Comparison of ENCODE assay signal across 8 mouse cellular contexts in the genomic region with DNA sequence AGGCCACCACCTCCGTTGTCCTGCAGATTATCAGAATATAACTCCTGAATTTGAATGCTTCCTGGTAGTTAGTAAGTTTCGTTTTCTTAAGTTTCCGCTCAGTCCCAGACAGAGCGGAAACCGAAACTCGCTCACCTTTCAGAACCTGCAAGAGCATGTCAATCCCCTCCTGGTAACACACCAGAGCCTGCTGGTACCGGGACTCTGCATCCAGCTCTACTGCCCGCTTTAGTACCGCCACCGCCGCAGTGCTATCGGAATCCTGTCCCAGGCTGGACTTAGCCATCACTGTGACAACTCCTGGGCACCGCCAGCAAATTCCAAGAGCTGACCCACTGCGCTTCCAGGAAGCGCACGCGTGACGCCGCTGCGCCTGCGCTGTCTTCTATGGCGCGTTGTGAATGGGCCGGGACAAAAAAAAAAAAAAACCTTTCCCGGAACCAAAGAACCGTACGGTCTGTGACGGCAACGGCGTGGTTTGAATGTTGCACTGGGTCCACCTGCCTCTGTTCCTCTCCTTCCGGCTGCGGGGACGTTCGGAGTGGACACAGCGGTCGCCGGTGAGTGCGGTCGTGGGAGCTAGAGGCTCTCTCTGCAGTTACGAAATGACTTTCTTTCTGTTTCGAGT. TPM values are rescaled to one million over a fixed set of nuclear protein-coding genes. Genes with fewer than 3 reads are reported as not detected.
DNase-seq lines count a peak whose midpoint lies in the region; ATAC-seq and TF ChIP-seq lines count a peak whose summit lies in the region.

Mitd1 (minus strand) TSS at position 387 of the 628 bp plus-strand sequence.
Mrpl30 (plus strand) TSS at position 453 of the 628 bp plus-strand sequence.

- H3K9me3 ChIP-seq in erythroblast, embryonic 14.5 days (ENCODE audit: control insufficient read depth, low read length), result no peaks in the 10 kb centered on the region
- no peaks in the 10 kb centered on the region for H3K9me3 ChIP-seq in heart, embryonic 11.5 days (replicated peaks; ENCODE audit: control insufficient read depth, low read length)
- no peaks in the 10 kb centered on the region for H3K9me3 ChIP-seq in kidney, embryonic 16.5 days (ENCODE audit: low read length)

- H3K79me3 ChIP-seq in C2C12 (ENCODE audit: low read depth), result peaks cover 24% of the 10 kb centered on the region

- H3ac ChIP-seq in C2C12 (ENCODE audit: control insufficient read depth, insufficient read length, low read depth), result peak within 1 kb of the TSS; percentile 63
- H3ac ChIP-seq in myocyte (ENCODE audit: control insufficient read depth, insufficient read length), result no peak within 1 kb of the TSS

- H3K79me2 ChIP-seq in C2C12 (ENCODE audit: control insufficient read depth, insufficient read depth) (peaks cover 44% of the 10 kb centered on the region), myocyte (ENCODE audit: control insufficient read depth, insufficient read depth) (peaks cover 26% of the 10 kb centered on the region)
- peaks cover 21% of the 10 kb centered on the region; the same call in 1 of the 2 replicates for H3K79me2 ChIP-seq in liver, adult 2 months (ENCODE audit: control insufficient read depth, insufficient read depth, low read length)

- under 1% methylated on average over 41 of the region's 41 CpGs for WGBS in heart, embryonic 11.5 days (ENCODE audit: insufficient replicate concordance)
- WGBS in kidney, embryonic 16.5 days, result under 1% methylated on average over 41 of the region's 41 CpGs
- WGBS in liver, adult 2 months, result under 1% methylated on average over 41 of the region's 41 CpGs

- peak; percentile 97 for DNase-seq in brain, embryonic 14.5 days (ENCODE audit: low read depth)
- DNase-seq in liver, adult 2 months (ENCODE audit: extremely low read depth, low read depth, low spot score), result peak; percentile 89
- DNase-seq in splenic B cell, adult 2 months (ENCODE audit: low read depth, low spot score), result peak; percentile 90

- peaks cover 21% of the 10 kb centered on the region for H3K36me3 ChIP-seq in C2C12 (ENCODE audit: control insufficient read depth, insufficient read depth)
- H3K36me3 ChIP-seq in erythroblast, embryonic 14.5 days (ENCODE audit: control insufficient read depth), result peaks cover 38% of the 10 kb centered on the region
- H3K36me3 ChIP-seq in heart, embryonic 11.5 days (ENCODE audit: control insufficient read depth, insufficient read depth, low read length), result no peaks in the 10 kb centered on the region
- peaks cover 12% of the 10 kb centered on the region; the same call in 1 of the 2 replicates for H3K36me3 ChIP-seq in kidney, embryonic 16.5 days (ENCODE audit: insufficient read depth, low read length)
- peaks cover 9% of the 10 kb centered on the region; the same call in 1 of the 2 replicates for H3K36me3 ChIP-seq in liver, adult 2 months (ENCODE audit: control insufficient read depth, insufficient read depth, low read length)
- peaks cover 6% of the 10 kb centered on the region for H3K36me3 ChIP-seq in myocyte (ENCODE audit: control insufficient read depth, insufficient read depth)
- H3K36me3 ChIP-seq in splenic B cell, adult 2 months (ENCODE audit: control insufficient read depth, insufficient read depth, low read length, poor library complexity, severe bottlenecking), result peaks cover 2% of the 10 kb centered on the region

- no peak for TF ChIP-seq CTCF in C2C12 (IDR thresholded peaks at IDR 0.05; ENCODE audit: control insufficient read depth, insufficient read depth, insufficient read length)
- no peak for TF ChIP-seq CTCF in brain, embryonic 14.5 days (IDR thresholded peaks at IDR 0.05; ENCODE audit: borderline replicate concordance, extremely low read depth, insufficient read depth, insufficient read length)
- no peak for TF ChIP-seq CTCF in liver, adult 2 months (IDR thresholded peaks at IDR 0.05; ENCODE audit: low read depth, low read length)

- peaks cover 56% of the 10 kb centered on the region for H3K4me1 ChIP-seq in erythroblast, embryonic 14.5 days (ENCODE audit: control insufficient read depth)
- H3K4me1 ChIP-seq in heart, embryonic 11.5 days (ENCODE audit: control insufficient read depth, insufficient read depth, low read length), result peaks cover 11% of the 10 kb centered on the region
- peaks cover 11% of the 10 kb centered on the region for H3K4me1 ChIP-seq in kidney, embryonic 16.5 days (ENCODE audit: insufficient read depth, low read length)
- H3K4me1 ChIP-seq in liver, adult 2 months (ENCODE audit: control insufficient read depth, insufficient read depth, low read length), result peaks cover 13% of the 10 kb centered on the region; the same call in 1 of the 2 replicates

- H3K27me3 ChIP-seq in C2C12 (ENCODE audit: control insufficient read depth, insufficient read depth, insufficient read length) (no peaks in the 10 kb centered on the region), myocyte (ENCODE audit: control insufficient read depth, insufficient read depth, insufficient read length) (no peaks in the 10 kb centered on the region)
- H3K27me3 ChIP-seq in erythroblast, embryonic 14.5 days (ENCODE audit: control insufficient read depth), result no peaks in the 10 kb centered on the region
- no peaks in the 10 kb centered on the region for H3K27me3 ChIP-seq in heart, embryonic 11.5 days (ENCODE audit: control insufficient read depth, insufficient read depth, low read length)
- no peaks in the 10 kb centered on the region for H3K27me3 ChIP-seq in kidney, embryonic 16.5 days (ENCODE audit: insufficient read depth, low read length)
- H3K27me3 ChIP-seq in liver, adult 2 months (ENCODE audit: control insufficient read depth, insufficient read depth, low read length), result no peaks in the 10 kb centered on the region
- H3K27me3 ChIP-seq in splenic B cell, adult 2 months (ENCODE audit: control insufficient read depth, insufficient read depth, low read length, poor library complexity, severe bottlenecking), result no peaks in the 10 kb centered on the region

- peak within 1 kb of the TSS; percentile 77 for H3K27ac ChIP-seq in heart, embryonic 11.5 days (ENCODE audit: low read depth, low read length)
- H3K27ac ChIP-seq in kidney, embryonic 16.5 days (ENCODE audit: low read length), result peak within 1 kb of the TSS; percentile 78
- peak within 1 kb of the TSS; percentile 86 for H3K27ac ChIP-seq in liver, adult 2 months (replicated peaks; ENCODE audit: insufficient read depth, low read depth, low read length)

- H3K4me3 ChIP-seq in C2C12 (ENCODE audit: insufficient read depth, poor library complexity, severe bottlenecking) (peak within 1 kb of the TSS; percentile 87), myocyte (peak within 1 kb of the TSS; percentile 91)
- peak within 1 kb of the TSS; percentile 95 for H3K4me3 ChIP-seq in erythroblast, embryonic 14.5 days (replicated peaks)
- H3K4me3 ChIP-seq in heart, embryonic 11.5 days (ENCODE audit: low read depth, low read length), result peak within 1 kb of the TSS; percentile 79
- peak within 1 kb of the TSS; percentile 85 for H3K4me3 ChIP-seq in kidney, embryonic 16.5 days (ENCODE audit: low read length)
- H3K4me3 ChIP-seq in liver, adult 2 months (ENCODE audit: insufficient read depth, low read depth, low read length), result peak within 1 kb of the TSS; percentile 71

- TF ChIP-seq POLR2A in brain, embryonic 14.5 days (IDR thresholded peaks at IDR 0.05; ENCODE audit: borderline replicate concordance, extremely low read depth, insufficient read depth, insufficient read length, poor library complexity, severe bottlenecking), result peak; percentile 28; the same call in 1 of the 2 replicates
- peak; percentile 46; the same call in 1 of the 2 replicates for TF ChIP-seq POLR2A in liver, adult 2 months (IDR thresholded peaks at IDR 0.05; ENCODE audit: extremely low read depth, insufficient read depth, low read length)
- TF ChIP-seq POLR2A in myocyte (IDR thresholded peaks at IDR 0.05; ENCODE audit: insufficient read length, low read depth), result peak; percentile 87

- peak within 1 kb of the TSS; percentile 81 for H3K4me2 ChIP-seq in heart, embryonic 11.5 days
- H3K4me2 ChIP-seq in kidney, embryonic 16.5 days (replicated peaks; ENCODE audit: low read depth, low read length), result peak within 1 kb of the TSS; percentile 63
- H3K4me2 ChIP-seq in myocyte (ENCODE audit: low read depth), result peak within 1 kb of the TSS; percentile 94

- peak; percentile 84 for ATAC-seq in heart, embryonic 11.5 days (replicated peaks; ENCODE audit: insufficient number of reproducible peaks, low FRiP score, low TSS enrichment)
- peak; percentile 92 for ATAC-seq in kidney, embryonic 16.5 days (ENCODE audit: low FRiP score, low TSS enrichment)

- peak within 1 kb of the TSS; percentile 76 for H3K9ac ChIP-seq in heart, embryonic 11.5 days (ENCODE audit: low read depth, low read length)
- peak within 1 kb of the TSS; percentile 80 for H3K9ac ChIP-seq in kidney, embryonic 16.5 days (replicated peaks; ENCODE audit: low read length)
- H3K9ac ChIP-seq in liver, adult 2 months (ENCODE audit: low read depth, low read length), result peak within 1 kb of the TSS; percentile 79

TF ChIP-seq in C2C12, 6 proteins besides CTCF, POLR2A, EP300 and RAD21 (continues in another document):
- TF ChIP-seq MYOD1 (IDR thresholded peaks at IDR 0.05; ENCODE audit: control insufficient read depth, insufficient read length, low read depth) (no peak), FOSL1 (IDR thresholded peaks at IDR 0.05; ENCODE audit: insufficient read depth, low read length, poor library complexity, severe bottlenecking) (no peak), MAX (IDR thresholded peaks at IDR 0.05) (peak; percentile 15)

TF ChIP-seq in myocyte, 11 proteins besides CTCF, POLR2A, EP300 and RAD21 (continues in another document):
- TF ChIP-seq POLR2AphosphoS2 (IDR thresholded peaks at IDR 0.05; ENCODE audit: insufficient read length, low read depth) (peak; percentile 82), REST (IDR thresholded peaks at IDR 0.05; ENCODE audit: insufficient read depth, insufficient read length) (no peak), SRF (IDR thresholded peaks at IDR 0.05; ENCODE audit: control insufficient read depth, insufficient read length, low read depth) (no peak)

RNA-seq across cellular contexts. Expression of gene Mitd1, which starts in this region (rescaled TPM):
- polyA plus RNA-seq in C2C12 (2012; fragmentation: generic; extraction: Trizol) (6.6 TPM), myocyte (2012; fragmentation: generic; extraction: Trizol) (3.9 TPM)
- 16.5 and 19.1 TPM in 2 replicates for polyA plus RNA-seq in brain, embryonic 14.5 days (2012; rRNA removed)
- 0.19 TPM in 2 replicates for polyA plus RNA-seq in erythroblast, embryonic 14.5 days (2012)
- polyA plus RNA-seq in heart, embryonic 11.5 days (2014; fragmentation: Nextera tagmentation; extraction: Ambion mirVana), result 15.9 and 16.4 TPM in 2 replicates
- polyA plus RNA-seq in kidney, embryonic 16.5 days (2015; fragmentation: Nextera tagmentation; extraction: Ambion mirVana), result 23.9 and 27.4 TPM in 2 replicates
- 8.6 and 10.7 TPM in 2 replicates for total RNA-seq in liver, adult 2 months (2014; rRNA removed)
- polyA plus RNA-seq in liver, adult 2 months (2012; rRNA removed), result 3.5 and 4.6 TPM in 2 replicates

RNA-seq across cellular contexts. Expression of gene Mrpl30, which starts in this region (rescaled TPM):
- polyA plus RNA-seq in C2C12 (2012; fragmentation: generic; extraction: Trizol) (152 TPM), myocyte (2012; fragmentation: generic; extraction: Trizol) (181 TPM)
- 118 and 120 TPM in 2 replicates for polyA plus RNA-seq in brain, embryonic 14.5 days (2012; rRNA removed)
- polyA plus RNA-seq in erythroblast, embryonic 14.5 days (2012), result 3.3 and 3.6 TPM in 2 replicates
- 260 and 280 TPM in 2 replicates for polyA plus RNA-seq in heart, embryonic 11.5 days (2014; fragmentation: Nextera tagmentation; extraction: Ambion mirVana)
- polyA plus RNA-seq in kidney, embryonic 16.5 days (2015; fragmentation: Nextera tagmentation; extraction: Ambion mirVana), result 228 and 234 TPM in 2 replicates
- 83.6 and 111 TPM in 2 replicates for total RNA-seq in liver, adult 2 months (2014; rRNA removed)
- 46.4 and 65.0 TPM in 2 replicates for polyA plus RNA-seq in liver, adult 2 months (2012; rRNA removed)

Comparison
In these comparisons a context has a peak if more than half of its experiments do, and no peak if none do; other contexts are left out.
1. Peak in every context shown above with its lines: DNase-seq, ATAC-seq, H3K4me3 ChIP-seq and H3K27ac ChIP-seq.
2. RNA of gene Mrpl30 (polyA plus RNA-seq): 260 to 280 TPM in heart, embryonic 11.5 days, 228 to 234 TPM in kidney, embryonic 16.5 days, 181 TPM in myocyte (single experiment), 152 TPM in C2C12 (single experiment), 118 to 120 TPM in brain, embryonic 14.5 days and 46.4 to 65.0 TPM in liver, adult 2 months; 3.3 to 3.6 TPM in erythroblast, embryonic 14.5 days; every median in the first group is over 10 times any median in the second.
3. POLR2A ChIP-seq: peak in every context shown above with its lines; median percentile 87 in myocyte; 46 in liver, adult 2 months; 28 in brain, embryonic 14.5 days.